Mouse (Mus musculus) hindbrain, embryonic 14.5 days (tissue): ENCODE measurements around the gene Hmgn2. TPM values are rescaled to one million over a fixed set of nuclear protein-coding genes. Genes with fewer than 3 reads are reported as not detected.

Source experiments
- ATAC-seq: fragments of 200-750 bp; cut with Nextera tagmentation; 2 replicates; pipeline ENCODE4 v1.8.0; 2017; ENCODE audit warnings: moderate number of reproducible peaks, mild to moderate bottlenecking, moderate TSS enrichment, moderate library complexity; ENCODE audit not compliant: low FRiP score
- DNase-seq: peaks from one replicate; pipeline ENCODE4 v3.0.0-alpha.2; 2015; ENCODE audit warnings: low spot score
- H3K27ac ChIP-seq: fragments of 300-500 bp; sonication (generic); 2 replicates; pipeline ENCODE4 v1.5.1; 2014; ENCODE audit warnings: mild to moderate bottlenecking, moderate library complexity
- H3K27me3 ChIP-seq: fragments of 300-500 bp; sonication (generic); 2 replicates; pipeline ENCODE4 v1.6.1; 2014; ENCODE audit warnings: mild to moderate bottlenecking, low read length, mixed read lengths; ENCODE audit not compliant: control insufficient read depth, insufficient read depth
- H3K36me3 ChIP-seq: fragments of 300-500 bp; sonication (generic); replicated peaks from 2 replicates; pipeline ENCODE4 v1.6.1; 2014; ENCODE audit not compliant: control insufficient read depth, insufficient read depth
- H3K4me1 ChIP-seq: fragments of 300-500 bp; sonication (generic); replicated peaks from 2 replicates; pipeline ENCODE4 v1.6.1; 2014; ENCODE audit warnings: antibody characterized with exemption, low read length, mixed read lengths; ENCODE audit not compliant: control insufficient read depth, insufficient read depth
- H3K4me2 ChIP-seq: fragments of 300-500 bp; sonication (generic); replicated peaks from 2 replicates; pipeline ENCODE4 v1.6.1; 2014; ENCODE audit warnings: mild to moderate bottlenecking, moderate library complexity
- H3K4me3 ChIP-seq: fragments of 300-500 bp; sonication (generic); replicated peaks from 2 replicates; pipeline ENCODE4 v1.5.1; 2014; ENCODE audit warnings: mild to moderate bottlenecking, low read length
- H3K9ac ChIP-seq: fragments of 300-500 bp; sonication (generic); 2 replicates; pipeline ENCODE4 v1.6.1; 2014
- H3K9me3 ChIP-seq: fragments of 300-500 bp; sonication (generic); 2 replicates; pipeline ENCODE4 v1.6.1; 2016; ENCODE audit warnings: low read length; ENCODE audit not compliant: control insufficient read depth
- WGBS: fragments of 180-500 bp; shearing (Covaris S2); extraction: QIAGEN DNeasy Blood & Tissue Kit; methylation state at CpG from one replicate; pipeline ENCODE4 v1.1.7; 2014; 5-methylcytosine and 5-hydroxymethylcytosine counted together
- polyA plus RNA-seq: library from polyadenylated mRNA; unstranded; fragments of >200 nt; fragmentation: Nextera tagmentation; extraction: Ambion mirVana; gene quantifications from 2 replicates; pipeline ENCODE4 v1.2.1, GENCODE M21; 2014

Hmgn2 gene
- polyA plus RNA-seq, 1 experiment from 2014 or later: 1,147 TPM

DNA sequence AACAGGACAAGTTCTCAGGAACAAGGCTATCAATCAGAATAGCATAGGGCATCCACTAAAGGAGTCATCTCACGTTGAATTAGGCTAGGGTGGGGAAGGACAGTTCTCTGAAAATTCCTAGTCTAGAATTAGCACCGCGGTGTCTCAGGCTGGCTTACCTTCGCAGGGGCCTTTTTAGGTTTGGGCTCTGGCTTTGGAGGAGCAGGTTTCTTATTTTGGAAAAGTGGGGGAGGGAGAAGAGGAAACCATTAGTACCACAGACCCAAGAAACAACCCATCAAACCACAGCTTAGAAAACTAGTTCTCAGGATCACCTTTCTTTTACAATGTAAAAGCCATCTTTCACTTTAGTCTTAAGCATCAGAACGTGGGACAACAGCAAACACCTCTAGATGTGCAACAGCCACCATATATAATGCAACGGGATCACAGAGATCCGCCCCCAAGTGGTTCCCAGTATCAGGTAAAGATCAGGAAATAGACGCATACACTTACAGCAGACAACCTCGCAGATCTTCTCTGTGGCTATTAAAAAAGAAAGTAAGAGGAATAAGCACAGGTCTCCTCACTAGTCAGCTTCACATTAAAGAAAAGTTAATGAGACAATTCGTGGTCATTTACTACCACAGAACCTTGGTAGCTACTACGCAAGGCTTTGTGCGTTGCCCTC lies 2.0 kb downstream of the Hmgn2 start:
- Histone ChIP-seq H3K9ac (peak overlapping the region; percentile 25), H3K36me3 (peaks cover 38% of the 10 kb centered on the region), H3K27me3 (no peaks in the 10 kb centered on the region), H3K9me3 (no peaks in the 10 kb centered on the region), H3K4me2 (peak overlapping the region; percentile 67), H3K27ac (peak overlapping the region; percentile 7; the same call in 1 of the 2 replicates), H3K4me3 (peak overlapping the region; percentile 58), H3K4me1 (peaks cover 38% of the 10 kb centered on the region)
- no peak for ATAC-seq
- 51% methylated on average over 12 of the region's 12 CpGs for WGBS
- no peak for DNase-seq

DNA sequence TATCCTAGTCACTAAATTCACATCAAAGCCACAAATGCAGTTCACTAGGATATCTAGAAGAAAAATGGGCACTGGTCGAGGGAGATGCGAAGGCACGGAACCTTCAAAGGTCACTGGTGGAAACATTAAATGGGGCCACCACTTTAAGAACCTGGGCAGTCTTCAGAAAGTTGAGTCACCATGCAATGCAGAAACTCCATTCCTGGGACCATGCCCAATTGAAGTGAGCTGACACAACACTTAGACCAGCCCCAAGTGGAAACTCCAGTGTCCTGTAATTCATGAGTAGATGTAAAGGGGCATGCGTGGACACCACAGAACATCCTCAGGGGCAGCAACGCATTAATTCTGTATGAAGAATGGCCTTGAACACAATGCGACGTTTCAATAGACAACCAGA lies 5.9 kb downstream of the Hmgn2 start:
- no peak overlapping the region for H3K4me3 ChIP-seq
- WGBS: 74% methylated on average over 7 of the region's 7 CpGs
- no peak overlapping the region for H3K27ac ChIP-seq
- peaks cover 13% of the 10 kb centered on the region for H3K4me1 ChIP-seq
- DNase-seq (no peak), ATAC-seq (no peak)
- no peaks in the 10 kb centered on the region for H3K9me3 ChIP-seq
- no peak overlapping the region for H3K4me2 ChIP-seq
- H3K9ac ChIP-seq: no peak overlapping the region
- peaks cover 38% of the 10 kb centered on the region for H3K36me3 ChIP-seq
- no peaks in the 10 kb centered on the region for H3K27me3 ChIP-seq

DNA sequence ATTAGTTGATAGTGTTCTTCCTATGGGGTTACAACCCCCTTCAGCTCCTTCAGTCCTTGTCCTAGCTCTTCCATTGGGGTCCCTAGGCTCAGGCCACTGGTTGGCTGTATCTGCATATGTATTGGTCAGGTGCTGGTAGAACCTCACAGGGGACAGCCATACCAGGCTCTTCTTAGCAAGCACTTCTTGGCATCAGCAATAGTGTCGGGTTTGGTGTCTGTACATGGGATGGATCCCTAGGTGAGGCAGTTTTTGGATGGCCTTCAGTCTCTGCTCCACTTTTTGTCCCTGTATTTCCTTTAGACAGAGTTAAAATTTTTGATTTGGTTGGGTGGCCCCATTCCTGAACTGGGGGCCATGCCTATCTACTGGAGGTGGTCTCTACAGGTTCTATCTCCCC lies 9.6 kb downstream of the Hmgn2 start:
- DNase-seq: no peak
- Histone ChIP-seq H3K9ac (no peak overlapping the region), H3K9me3 (no peaks in the 10 kb centered on the region), H3K36me3 (peaks cover 16% of the 10 kb centered on the region), H3K4me1 (no peaks in the 10 kb centered on the region), H3K27me3 (no peaks in the 10 kb centered on the region), H3K27ac (no peak overlapping the region), H3K4me3 (no peak overlapping the region), H3K4me2 (no peak overlapping the region)
- WGBS: 94% methylated on average over 1 of the region's 1 CpGs
- ATAC-seq: no peak

DNA sequence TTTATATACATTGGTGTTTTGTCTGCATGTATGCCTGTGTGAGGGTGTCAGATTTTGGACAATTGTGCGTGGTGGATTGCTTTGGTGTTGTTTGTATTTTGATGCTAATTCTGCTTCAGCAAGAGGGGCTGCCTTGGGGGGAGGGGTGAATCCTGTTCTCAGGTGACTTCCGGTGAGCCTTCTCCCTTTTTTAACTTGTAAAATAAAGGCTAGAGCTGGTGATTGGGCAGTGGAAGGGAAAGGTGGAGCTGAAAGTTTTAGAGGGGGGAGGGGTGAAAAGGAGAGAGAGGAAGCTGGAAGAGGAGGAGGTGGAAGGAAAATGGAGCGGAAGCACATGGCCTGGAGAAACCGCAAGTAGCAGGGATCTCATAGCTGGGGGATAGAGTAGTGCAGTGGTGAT lies 12.1 kb downstream of the Hmgn2 start:
- Histone ChIP-seq H3K4me1 (no peaks in the 10 kb centered on the region), H3K4me3 (no peak overlapping the region), H3K9me3 (no peaks in the 10 kb centered on the region), H3K4me2 (no peak overlapping the region), H3K36me3 (no peaks in the 10 kb centered on the region), H3K9ac (no peak overlapping the region), H3K27ac (no peak overlapping the region), H3K27me3 (no peaks in the 10 kb centered on the region)
- 94% methylated on average over 4 of the region's 4 CpGs for WGBS
- DNase-seq: no peak
- no peak for ATAC-seq

DNA sequence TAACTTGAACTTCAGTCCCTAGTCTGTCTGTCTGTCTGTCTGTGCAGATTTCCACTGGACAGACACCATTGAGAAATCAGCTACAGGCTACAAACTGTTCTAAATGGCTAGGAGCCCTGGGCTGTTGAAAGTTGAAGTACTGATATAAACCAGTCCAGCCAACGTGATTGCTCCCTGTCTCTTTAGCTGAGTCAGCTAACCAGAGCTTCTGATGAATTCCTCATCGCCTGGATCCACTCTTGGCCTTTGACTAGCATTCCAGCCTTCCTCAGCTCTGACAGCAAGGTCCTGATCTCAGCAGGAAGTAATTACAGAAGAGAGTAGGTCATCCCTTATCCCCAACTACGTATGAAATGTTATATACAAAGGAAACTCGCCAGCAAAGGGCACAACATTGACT lies 21.7 kb downstream of the Hmgn2 start:
- Histone ChIP-seq H3K4me1 (no peaks in the 10 kb centered on the region), H3K27ac (no peak overlapping the region), H3K4me2 (no peak overlapping the region), H3K4me3 (no peak overlapping the region), H3K36me3 (no peaks in the 10 kb centered on the region), H3K9me3 (no peaks in the 10 kb centered on the region), H3K27me3 (no peaks in the 10 kb centered on the region), H3K9ac (no peak overlapping the region)
- ATAC-seq (no peak), DNase-seq (no peak)
- 74% methylated on average over 4 of the region's 4 CpGs for WGBS

DNA sequence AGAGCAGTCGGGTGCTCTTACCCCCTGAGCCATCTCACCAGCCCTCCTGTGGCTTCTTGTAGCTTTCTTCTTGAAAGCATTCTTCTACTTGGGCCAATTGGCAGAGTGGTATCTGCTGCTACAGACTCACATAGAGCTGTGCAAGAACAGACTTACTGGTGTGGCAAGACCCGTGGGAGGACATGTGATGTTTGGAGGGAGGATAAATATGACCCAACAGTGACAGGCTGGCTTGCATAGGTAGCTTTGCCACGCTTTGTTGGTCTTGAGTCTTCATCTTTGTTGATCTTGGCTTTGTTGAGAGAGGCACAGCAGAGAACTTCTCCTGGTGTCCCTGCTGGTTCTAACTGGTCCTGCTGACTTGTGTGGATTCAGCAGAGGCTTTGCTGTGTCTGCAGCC lies 24.7 kb downstream of the Hmgn2 start:
- Histone ChIP-seq H3K36me3 (no peaks in the 10 kb centered on the region), H3K4me3 (no peak overlapping the region), H3K9ac (no peak overlapping the region), H3K27me3 (no peaks in the 10 kb centered on the region), H3K4me2 (no peak overlapping the region), H3K27ac (no peak overlapping the region), H3K4me1 (no peaks in the 10 kb centered on the region), H3K9me3 (no peaks in the 10 kb centered on the region)
- DNase-seq (no peak), ATAC-seq (no peak)
- 84% methylated on average over 3 of the region's 3 CpGs for WGBS

DNA sequence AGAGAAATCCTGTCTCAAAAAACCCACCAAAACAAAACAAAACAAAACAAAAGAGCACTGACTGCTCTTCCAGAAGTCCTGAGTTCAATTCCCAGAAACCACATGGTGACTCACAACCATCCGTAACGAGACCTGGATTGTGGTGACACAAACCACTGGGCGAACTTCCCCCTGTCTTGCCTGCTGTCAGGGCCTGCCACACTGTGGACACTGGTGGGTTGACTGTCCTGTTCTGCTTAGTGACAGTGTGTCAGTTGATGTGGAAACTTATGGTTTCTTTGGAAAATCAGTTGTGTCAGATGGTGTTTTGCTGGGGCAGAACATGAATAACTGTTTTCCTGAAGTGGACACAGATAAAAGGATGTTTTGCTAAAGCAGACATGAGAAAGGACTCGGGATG lies 25.8 kb downstream of the Hmgn2 start:
- Histone ChIP-seq H3K9ac (no peak overlapping the region), H3K9me3 (no peaks in the 10 kb centered on the region), H3K36me3 (no peaks in the 10 kb centered on the region), H3K4me2 (no peak overlapping the region), H3K4me3 (no peak overlapping the region), H3K27me3 (no peaks in the 10 kb centered on the region), H3K27ac (no peak overlapping the region), H3K4me1 (no peaks in the 10 kb centered on the region)
- ATAC-seq (no peak), DNase-seq (no peak)
- WGBS: 94% methylated on average over 4 of the region's 4 CpGs

DNA sequence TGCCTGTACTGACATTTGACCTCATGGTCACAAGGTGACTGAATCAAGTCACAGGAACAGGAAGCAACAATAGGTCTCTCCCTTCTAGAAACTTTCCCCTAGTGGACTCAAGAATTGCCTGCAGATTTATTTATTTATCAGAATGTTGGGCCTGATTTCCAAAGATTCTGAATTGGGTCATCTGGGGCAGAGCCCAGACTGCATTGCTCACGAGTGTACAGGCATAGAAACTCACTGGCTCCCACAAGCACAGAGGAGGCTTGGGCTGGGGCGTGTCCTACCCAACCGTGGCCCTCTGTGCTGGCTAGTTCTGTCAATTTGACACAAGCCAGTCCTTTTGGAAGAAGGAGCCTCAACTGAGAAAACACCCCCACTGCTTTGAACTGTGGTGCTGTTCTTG lies 26.9 kb downstream of the Hmgn2 start:
- no peak overlapping the region for H3K9ac ChIP-seq
- WGBS: 50% methylated on average over 3 of the region's 3 CpGs
- H3K36me3 ChIP-seq: no peaks in the 10 kb centered on the region
- no peaks in the 10 kb centered on the region for H3K9me3 ChIP-seq
- DNase-seq (no peak), ATAC-seq (no peak)
- H3K4me1 ChIP-seq: no peaks in the 10 kb centered on the region
- H3K4me2 ChIP-seq: no peak overlapping the region
- H3K27me3 ChIP-seq: no peaks in the 10 kb centered on the region
- H3K4me3 ChIP-seq: no peak overlapping the region
- H3K27ac ChIP-seq: no peak overlapping the region

DNA sequence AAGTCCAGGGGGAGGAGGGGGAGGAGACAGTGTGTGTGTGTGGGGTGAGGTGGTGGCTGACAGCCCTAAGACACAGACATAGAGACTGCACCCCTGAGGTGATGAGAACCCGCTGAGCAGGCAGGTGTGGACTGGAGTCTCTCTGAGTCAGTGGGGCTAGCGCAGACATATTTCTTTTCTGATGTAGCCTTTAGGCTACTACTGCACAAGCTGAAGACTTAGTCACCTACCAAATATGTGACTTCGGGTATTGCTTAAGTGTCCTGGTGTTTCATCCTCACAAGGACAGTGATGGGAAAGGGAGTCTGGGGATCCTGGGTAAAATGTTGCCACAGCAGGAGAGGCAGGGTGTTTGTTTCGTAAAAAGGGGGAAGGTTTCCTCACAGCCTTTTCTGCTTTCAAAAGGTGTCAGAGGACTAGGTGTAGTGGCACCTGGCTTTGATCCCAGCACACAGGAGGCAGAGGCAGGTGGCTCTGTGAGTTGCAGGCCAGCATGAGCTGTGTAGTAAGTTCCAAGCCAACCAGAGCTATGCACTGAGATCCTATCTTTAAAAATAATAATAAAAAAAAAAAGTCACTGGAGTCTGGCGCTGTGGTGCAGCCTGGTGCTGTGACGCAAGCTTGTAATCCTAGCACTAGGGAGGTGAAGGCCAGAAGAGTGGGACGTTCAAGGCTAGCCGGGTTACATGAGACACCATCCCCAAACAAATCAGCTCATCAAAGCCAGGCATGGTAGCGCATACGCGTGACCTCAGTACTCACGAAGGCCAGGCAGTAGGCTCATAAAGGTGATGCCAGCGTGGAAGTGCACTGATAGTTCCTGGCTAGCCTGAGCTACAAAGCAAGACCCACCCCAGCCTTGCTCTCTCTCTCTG lies 27.8 kb downstream of the Hmgn2 start:
- Histone ChIP-seq H3K9me3 (no peaks in the 10 kb centered on the region), H3K4me3 (no peak overlapping the region), H3K27ac (no peak overlapping the region), H3K9ac (no peak overlapping the region), H3K4me2 (no peak overlapping the region), H3K4me1 (no peaks in the 10 kb centered on the region), H3K27me3 (no peaks in the 10 kb centered on the region), H3K36me3 (no peaks in the 10 kb centered on the region)
- 87% methylated on average over 13 of the region's 13 CpGs for WGBS
- no peak for DNase-seq
- ATAC-seq: no peak
